Mouse (Mus musculus): ENCODE results near the gene Wdr25. TPM values are rescaled to one million over a fixed set of nuclear protein-coding genes. Genes with fewer than 3 reads are reported as not detected.
A peak's percentile ranks its signal among the peaks of the same experiment; 100 is the strongest.

Gene Wdr25
- polyA plus RNA-seq, 1 experiment, result not detected

DNA sequence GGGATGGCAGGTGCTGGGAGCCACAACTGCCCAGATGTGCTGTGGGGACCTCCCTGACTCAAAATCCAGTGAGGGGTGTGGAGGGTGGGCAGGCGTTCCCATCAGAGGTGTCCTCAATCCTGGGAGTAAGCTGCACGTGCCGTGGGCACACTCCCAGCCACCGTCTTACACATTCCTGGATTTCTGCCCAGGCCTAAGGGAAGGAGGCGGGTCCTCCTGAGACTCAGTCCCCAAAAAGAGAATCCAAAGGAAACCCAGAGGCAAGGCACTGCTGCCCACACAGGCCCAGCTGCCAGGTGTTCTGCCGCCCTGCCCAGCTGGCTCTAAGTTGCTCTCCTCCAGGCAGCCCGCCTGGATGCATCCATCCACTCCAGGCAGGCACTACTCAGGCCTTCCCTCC is 145.9 kb downstream of the Wdr25 start:
- 46% methylated on average over 7 of the region's 7 CpGs for WGBS
- Histone ChIP-seq H3K27ac (ENCODE audit: insufficient read depth, low read depth, low read length) (no peak overlapping the region), H3K4me3 (ENCODE audit: insufficient read depth, low read depth, low read length) (no peak overlapping the region), H3K4me1 (ENCODE audit: control insufficient read depth, insufficient read depth, low read length) (peaks cover 13% of the 10 kb centered on the region)
- TF ChIP-seq CTCF (IDR thresholded peaks at IDR 0.05; ENCODE audit: insufficient read depth, low read depth, low read length) (no peak), POLR2A (IDR thresholded peaks at IDR 0.05; ENCODE audit: insufficient read depth, low read depth, low read length) (no peak)

DNA sequence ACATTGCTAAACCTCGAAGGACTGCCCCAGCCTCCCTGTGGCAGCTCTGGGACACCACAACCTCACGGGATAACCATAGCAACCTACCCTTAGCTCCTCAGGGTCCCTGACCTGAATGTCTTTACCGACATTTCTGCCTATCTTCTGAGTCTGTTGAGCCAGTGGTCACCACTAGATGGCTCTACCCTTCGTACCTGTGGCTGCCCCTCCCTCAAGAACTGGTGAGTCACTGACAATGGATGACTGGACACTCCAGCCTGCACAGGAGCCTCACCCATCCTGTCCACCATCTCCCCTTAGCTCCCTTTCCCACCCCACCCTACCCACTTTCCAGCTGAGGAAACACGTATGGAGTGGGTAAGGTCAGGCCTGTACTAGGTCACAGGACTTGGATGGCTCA is 151.1 kb downstream of the Wdr25 start:
- WGBS, result 33% methylated on average over 5 of the region's 5 CpGs
- Histone ChIP-seq H3K4me3 (ENCODE audit: insufficient read depth, low read depth, low read length) (no peak overlapping the region), H3K4me1 (ENCODE audit: control insufficient read depth, insufficient read depth, low read length) (peaks cover 6% of the 10 kb centered on the region; the same call in 1 of the 2 replicates), H3K27ac (ENCODE audit: insufficient read depth, low read depth, low read length) (no peak overlapping the region)
- TF ChIP-seq CTCF (IDR thresholded peaks at IDR 0.05; ENCODE audit: insufficient read depth, low read depth, low read length), result no peak
- no peak for TF ChIP-seq POLR2A (IDR thresholded peaks at IDR 0.05; ENCODE audit: insufficient read depth, low read depth, low read length)

DNA sequence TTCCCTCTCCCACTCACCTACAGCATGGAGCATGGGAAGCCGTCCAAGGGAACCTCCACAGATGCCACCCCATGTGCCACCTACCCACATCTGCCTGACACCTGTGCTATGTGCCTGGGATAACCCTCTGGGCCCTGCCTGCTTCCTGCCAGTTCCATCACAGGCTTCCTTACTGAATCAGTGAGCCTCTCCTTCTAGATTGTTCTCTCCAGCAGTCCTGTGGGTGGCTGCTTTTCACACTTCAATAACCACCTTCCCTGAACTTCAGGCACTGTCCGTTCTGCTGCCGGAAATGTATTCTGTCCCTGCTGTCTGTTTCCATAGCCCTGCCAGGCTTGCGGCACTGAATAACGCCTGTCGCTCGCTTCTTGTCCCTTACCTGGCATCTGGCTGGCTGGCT is 152.2 kb downstream of the Wdr25 start:
- no peak overlapping the region for H3K4me3 ChIP-seq (ENCODE audit: insufficient read depth, low read depth, low read length)
- 74% methylated on average over 7 of the region's 7 CpGs for WGBS
- TF ChIP-seq POLR2A (IDR thresholded peaks at IDR 0.05; ENCODE audit: insufficient read depth, low read depth, low read length) (no peak), CTCF (IDR thresholded peaks at IDR 0.05; ENCODE audit: insufficient read depth, low read depth, low read length) (no peak)
- H3K27ac ChIP-seq (ENCODE audit: insufficient read depth, low read depth, low read length), result no peak overlapping the region
- H3K4me1 ChIP-seq (ENCODE audit: control insufficient read depth, insufficient read depth, low read length), result peaks cover 6% of the 10 kb centered on the region; the same call in 1 of the 2 replicates

DNA sequence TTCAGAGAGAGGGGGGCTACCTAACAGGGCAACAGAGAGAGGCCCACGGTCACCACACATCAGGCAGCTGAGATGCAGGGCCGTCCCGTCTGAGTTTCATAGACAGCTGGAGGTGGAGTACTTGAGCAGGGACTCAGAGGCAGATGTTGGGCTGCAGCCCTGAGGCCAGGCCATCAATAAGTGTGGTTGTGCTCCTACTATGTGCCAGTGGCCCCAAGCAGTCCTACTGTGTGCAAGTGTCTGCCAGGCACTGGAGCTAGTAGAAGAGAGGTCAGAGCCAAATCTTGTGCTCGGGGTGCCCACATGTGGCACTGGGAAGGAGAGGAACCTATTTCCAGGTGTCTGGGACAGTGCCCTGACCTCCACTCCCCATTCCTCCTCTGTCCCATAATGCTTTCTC is 156.5 kb downstream of the Wdr25 start:
- Histone ChIP-seq H3K4me1 (ENCODE audit: control insufficient read depth, insufficient read depth, low read length) (peaks cover 21% of the 10 kb centered on the region), H3K4me3 (ENCODE audit: insufficient read depth, low read depth, low read length) (no peak overlapping the region), H3K27ac (ENCODE audit: insufficient read depth, low read depth, low read length) (no peak overlapping the region)
- TF ChIP-seq POLR2A (IDR thresholded peaks at IDR 0.05; ENCODE audit: insufficient read depth, low read depth, low read length) (no peak), CTCF (IDR thresholded peaks at IDR 0.05; ENCODE audit: insufficient read depth, low read depth, low read length) (no peak)
- 92% methylated on average over 4 of the region's 4 CpGs for WGBS

DNA sequence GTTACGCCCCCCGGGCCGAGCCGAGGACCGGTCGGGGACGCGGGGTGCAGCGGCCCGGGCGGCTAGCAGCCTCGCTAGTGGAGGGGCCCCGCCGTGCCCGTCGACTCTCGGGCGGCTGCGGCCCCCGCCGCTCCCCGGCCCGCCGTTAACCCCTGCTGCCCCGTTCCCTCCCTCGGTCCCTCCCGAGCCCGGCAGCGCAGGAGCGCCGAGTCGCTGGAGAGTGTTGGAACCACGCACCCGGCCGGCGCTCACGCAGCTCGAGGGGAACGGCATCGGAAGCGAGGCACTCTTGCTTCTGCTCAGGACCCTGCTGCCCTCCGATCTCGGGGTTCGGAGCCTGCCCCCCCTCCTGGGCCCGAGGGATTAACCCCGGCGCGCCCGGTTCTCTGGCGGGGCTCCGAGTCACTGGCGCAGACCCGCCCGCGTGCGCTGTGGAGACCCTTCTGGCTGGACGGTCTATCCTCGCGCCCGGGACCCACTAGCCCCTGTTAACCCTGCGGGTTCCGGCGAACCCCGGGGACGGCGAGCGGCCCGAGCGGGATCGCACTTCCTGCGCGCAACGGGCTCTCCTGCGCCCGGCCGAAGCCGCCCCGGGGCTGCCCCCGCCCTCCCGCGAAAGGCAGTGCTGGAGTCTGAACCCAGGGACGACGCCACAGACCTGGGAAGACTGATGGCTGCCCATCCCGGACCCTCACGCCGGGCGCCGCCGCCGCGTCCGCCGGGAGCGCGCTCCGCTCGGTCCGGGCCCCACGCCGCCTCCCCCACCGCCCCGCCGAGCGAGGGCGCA is 159.8 kb downstream of the Wdr25 start:
- Histone ChIP-seq H3K4me1 (ENCODE audit: control insufficient read depth, insufficient read depth, low read length) (peaks cover 25% of the 10 kb centered on the region), H3K27ac (ENCODE audit: insufficient read depth, low read depth, low read length) (no peak overlapping the region), H3K4me3 (ENCODE audit: insufficient read depth, low read depth, low read length) (peak overlapping the region; percentile 55)
- TF ChIP-seq CTCF (IDR thresholded peaks at IDR 0.05; ENCODE audit: insufficient read depth, low read depth, low read length) (no peak), POLR2A (IDR thresholded peaks at IDR 0.05; ENCODE audit: insufficient read depth, low read depth, low read length) (no peak)
- under 1% methylated on average over 95 of the region's 105 CpGs for WGBS

DNA sequence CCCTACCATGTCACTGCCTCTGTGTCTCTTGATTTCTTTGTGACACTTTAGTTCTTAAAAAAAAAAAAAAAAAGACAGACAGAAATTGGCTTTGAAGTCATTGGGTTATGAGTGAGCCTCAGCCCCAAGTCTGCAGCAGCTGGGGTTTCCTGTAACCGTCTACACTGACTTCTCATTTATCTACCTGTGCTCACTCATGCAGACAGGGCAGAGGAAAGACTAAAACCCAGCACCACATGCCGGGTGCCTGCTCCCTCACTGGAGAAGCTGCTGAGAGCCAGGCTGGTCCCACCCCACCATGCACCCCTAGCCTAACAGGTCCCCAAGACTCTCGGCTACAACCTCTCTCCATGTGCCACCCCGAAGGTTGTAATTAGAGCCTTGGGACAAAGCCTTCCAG is 164.3 kb downstream of the Wdr25 start:
- Histone ChIP-seq H3K4me1 (ENCODE audit: control insufficient read depth, insufficient read depth, low read length) (peaks cover 27% of the 10 kb centered on the region), H3K4me3 (ENCODE audit: insufficient read depth, low read depth, low read length) (no peak overlapping the region), H3K27ac (ENCODE audit: insufficient read depth, low read depth, low read length) (no peak overlapping the region)
- TF ChIP-seq POLR2A (IDR thresholded peaks at IDR 0.05; ENCODE audit: insufficient read depth, low read depth, low read length), result no peak
- no peak for TF ChIP-seq CTCF (IDR thresholded peaks at IDR 0.05; ENCODE audit: insufficient read depth, low read depth, low read length)
- WGBS, result 79% methylated on average over 4 of the region's 4 CpGs

DNA sequence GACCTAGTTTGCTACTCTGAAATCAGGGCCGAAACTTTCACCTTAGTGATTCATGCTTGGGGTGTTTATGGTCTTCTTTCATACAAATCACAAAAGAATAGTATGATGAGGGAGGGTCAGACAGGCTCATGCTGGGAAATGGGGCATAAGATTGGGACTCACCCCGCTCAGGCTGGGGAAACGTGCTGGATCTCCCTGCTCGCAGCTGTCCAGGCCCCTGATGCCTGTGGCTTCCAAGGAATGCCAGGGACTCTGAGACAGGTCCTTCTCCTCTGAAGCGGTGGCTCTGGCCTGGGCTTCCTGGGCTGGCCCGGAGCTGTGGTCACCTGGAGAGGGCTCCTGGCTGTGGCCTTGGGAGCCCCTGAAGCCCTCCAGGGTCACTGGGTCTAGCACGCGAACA is 165.2 kb downstream of the Wdr25 start:
- WGBS, result 95% methylated on average over 8 of the region's 8 CpGs
- Histone ChIP-seq H3K4me3 (ENCODE audit: insufficient read depth, low read depth, low read length) (no peak overlapping the region), H3K27ac (ENCODE audit: insufficient read depth, low read depth, low read length) (no peak overlapping the region), H3K4me1 (ENCODE audit: control insufficient read depth, insufficient read depth, low read length) (peaks cover 19% of the 10 kb centered on the region)
- TF ChIP-seq CTCF (IDR thresholded peaks at IDR 0.05; ENCODE audit: insufficient read depth, low read depth, low read length), result no peak
- TF ChIP-seq POLR2A (IDR thresholded peaks at IDR 0.05; ENCODE audit: insufficient read depth, low read depth, low read length), result no peak

DNA sequence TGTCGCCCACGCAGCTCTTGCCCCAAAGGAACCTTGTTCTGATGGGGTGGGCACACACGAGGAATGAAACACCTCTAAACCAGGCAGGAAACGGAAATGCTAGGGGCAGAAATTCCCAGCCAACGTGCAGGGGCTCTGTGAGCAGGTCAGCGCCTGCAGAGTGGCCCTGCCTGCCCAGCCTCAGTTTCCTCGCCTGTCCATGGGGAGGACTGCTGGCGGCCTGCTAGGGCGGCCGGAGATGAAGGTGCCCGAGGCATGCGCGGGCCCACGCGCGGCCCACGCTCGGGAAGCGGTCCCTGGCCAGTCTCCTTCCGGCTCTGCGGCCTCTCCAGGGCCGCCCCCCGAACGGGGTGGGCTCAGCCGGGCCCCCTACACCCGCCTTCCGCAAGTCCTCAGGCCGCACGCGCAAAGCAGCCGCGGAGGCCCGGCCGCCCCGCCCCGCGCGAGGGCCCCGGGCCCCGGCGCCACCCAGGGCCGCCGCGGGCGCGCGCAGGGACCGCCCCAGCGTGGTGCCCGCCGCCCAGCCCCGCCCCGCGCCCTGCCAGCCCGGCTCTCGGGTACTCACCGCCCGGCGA is 174.2 kb downstream of the Wdr25 start:
- no peak for TF ChIP-seq CTCF (IDR thresholded peaks at IDR 0.05; ENCODE audit: insufficient read depth, low read depth, low read length)
- TF ChIP-seq POLR2A (IDR thresholded peaks at IDR 0.05; ENCODE audit: insufficient read depth, low read depth, low read length), result peak; percentile 10; the same call in 1 of the 2 replicates
- H3K4me3 ChIP-seq (ENCODE audit: insufficient read depth, low read depth, low read length), result peak overlapping the region; percentile 50
- 2% methylated on average over 50 of the region's 59 CpGs for WGBS
- H3K4me1 ChIP-seq (ENCODE audit: control insufficient read depth, insufficient read depth, low read length), result peaks cover 26% of the 10 kb centered on the region
- peak overlapping the region; percentile 57 for H3K27ac ChIP-seq (ENCODE audit: insufficient read depth, low read depth, low read length)

DNA sequence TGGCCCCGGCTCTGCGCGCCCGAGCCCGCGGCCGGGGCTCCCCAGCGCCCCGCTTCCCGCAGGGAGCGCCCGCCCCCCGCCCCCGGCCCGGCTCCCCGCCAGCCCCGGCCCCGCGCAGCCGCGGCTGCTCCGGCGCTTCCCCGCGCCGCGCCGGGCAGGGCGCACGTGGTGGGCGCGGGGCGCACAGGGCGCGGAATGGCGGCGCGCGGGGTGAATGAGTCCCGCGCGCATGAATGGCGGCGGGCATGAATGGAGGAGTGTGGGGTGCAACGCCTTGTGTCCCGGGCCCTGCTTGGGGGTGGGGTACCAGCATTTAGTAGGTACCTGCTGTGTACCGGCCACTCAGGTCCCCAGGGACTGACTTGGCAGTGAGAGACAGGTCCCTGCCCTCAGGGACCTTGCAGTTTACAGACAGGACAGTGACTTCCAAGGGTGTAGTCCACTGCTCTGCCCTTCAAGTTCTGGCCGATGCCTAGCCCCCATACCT is 174.8 kb downstream of the Wdr25 start, which contains the start of gene Begain:
Gene Begain (minus strand): TSS at position 51 of the 487 bp plus-strand sequence.
- WGBS, result 11% methylated on average over 48 of the region's 48 CpGs
- peak within 1 kb of the TSS; percentile 57 for H3K27ac ChIP-seq (ENCODE audit: insufficient read depth, low read depth, low read length)
- peaks cover 29% of the 10 kb centered on the region for H3K4me1 ChIP-seq (ENCODE audit: control insufficient read depth, insufficient read depth, low read length)
- peak within 1 kb of the TSS; percentile 50 for H3K4me3 ChIP-seq (ENCODE audit: insufficient read depth, low read depth, low read length)
- TF ChIP-seq CTCF (IDR thresholded peaks at IDR 0.05; ENCODE audit: insufficient read depth, low read depth, low read length), result no peak
- TF ChIP-seq POLR2A (IDR thresholded peaks at IDR 0.05; ENCODE audit: insufficient read depth, low read depth, low read length), result peak; percentile 6; the same call in 1 of the 2 replicates

All from olfactory bulb, adult 2 months (tissue).